13 mouse cellular contexts compared by ENCODE assay signal in the genomic region with DNA sequence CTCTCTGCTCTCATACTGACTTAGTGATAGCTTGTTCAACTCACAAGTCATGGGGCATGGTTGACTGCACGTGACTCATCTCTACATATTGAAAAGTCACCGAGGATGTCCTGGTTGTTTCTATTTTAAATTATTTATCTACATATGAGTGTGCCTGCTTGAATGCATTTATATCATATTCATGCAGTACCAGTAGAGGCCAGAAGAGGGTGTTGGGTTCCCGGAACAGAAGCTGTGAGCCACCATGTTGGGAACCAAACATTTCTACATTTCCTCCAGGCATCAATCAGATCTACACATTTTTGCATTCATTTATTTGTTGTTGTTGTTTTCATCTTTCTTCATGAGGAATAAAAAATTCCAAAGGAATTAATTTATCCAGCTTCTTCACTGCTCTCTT.
DNase-seq lines count a peak whose midpoint lies in the region; ATAC-seq and TF ChIP-seq lines count a peak whose summit lies in the region.
"Had no signal": no experiment of that assay in that cellular context is flagged by ENCODE, and none has a peak within 500 bp of the region (broad histone marks: within the 10 kb centered on the region; RNA-seq: fewer than 3 reads in every experiment).

No protein-coding gene starts in this region.

- H3K9me3 ChIP-seq in forebrain, postnatal 0 days (ENCODE audit: low read length) = no peaks in the 10 kb centered on the region
- H3K9me3 ChIP-seq in forebrain, embryonic 10.5 days = no peaks in the 10 kb centered on the region
- H3K9me3 ChIP-seq in liver, embryonic 14.5 days (ENCODE audit: control insufficient read depth, low read length) = no peaks in the 10 kb centered on the region
- no peaks in the 10 kb centered on the region for H3K9me3 ChIP-seq in liver, embryonic 12.5 days (replicated peaks)
- H3K9me3 ChIP-seq: heart, embryonic 13.5 days; hindbrain, embryonic 13.5 days; midbrain, embryonic 10.5 days had no signal

- 93% methylated on average over 3 of the region's 3 CpGs for WGBS in forebrain, postnatal 0 days
- 91% methylated on average over 3 of the region's 3 CpGs for WGBS in forebrain, embryonic 10.5 days
- 50% methylated on average over 3 of the region's 3 CpGs for WGBS in liver, embryonic 14.5 days (ENCODE audit: insufficient replicate concordance)
- WGBS in liver, embryonic 12.5 days (ENCODE audit: insufficient replicate concordance) = 63% methylated on average over 3 of the region's 3 CpGs

- no peak overlapping the region for H3K27ac ChIP-seq in forebrain, postnatal 0 days (ENCODE audit: low read depth, low read length)
- H3K27ac ChIP-seq in forebrain, embryonic 10.5 days = no peak overlapping the region
- no peak overlapping the region for H3K27ac ChIP-seq in liver, embryonic 14.5 days
- no peak overlapping the region for H3K27ac ChIP-seq in liver, embryonic 12.5 days
- H3K27ac ChIP-seq: heart, embryonic 13.5 days; hindbrain, embryonic 13.5 days; midbrain, embryonic 10.5 days had no signal

- DNase-seq in forebrain, postnatal 0 days = no peak
- no peak for DNase-seq in forebrain, embryonic 10.5 days (ENCODE audit: extremely low spot score, low spot score)
- no peak for DNase-seq in liver, embryonic 14.5 days (ENCODE audit: low read depth in 3 of 3, low spot score in 3 of 3)
- DNase-seq in NIH3T3 (ENCODE audit: low read depth) = peak; percentile 50
- peak; percentile 14 for DNase-seq in retina, embryonic 14.5 days (ENCODE audit: low spot score)
- DNase-seq in layer of hippocampus, adult 8-10 months (ENCODE audit: low spot score in 2 of 2) = no peak
- no peak for DNase-seq in heart, adult 18-20 months
- DNase-seq: cerebellum, adult 8-10 months; embryo, embryonic 11 days had no signal

- H3K9ac ChIP-seq in forebrain, postnatal 0 days = no peak overlapping the region
- no peak overlapping the region for H3K9ac ChIP-seq in liver, embryonic 14.5 days (replicated peaks)
- no peak overlapping the region for H3K9ac ChIP-seq in liver, embryonic 12.5 days
- H3K9ac ChIP-seq: heart, embryonic 13.5 days; hindbrain, embryonic 13.5 days had no signal

- H3K27me3 ChIP-seq in forebrain, postnatal 0 days (ENCODE audit: insufficient read depth, low read length) = no peaks in the 10 kb centered on the region
- H3K27me3 ChIP-seq in forebrain, embryonic 10.5 days (ENCODE audit: poor library complexity, severe bottlenecking) = no peaks in the 10 kb centered on the region
- H3K27me3 ChIP-seq in liver, embryonic 14.5 days (ENCODE audit: control insufficient read depth, insufficient read depth, low read length) = no peaks in the 10 kb centered on the region
- H3K27me3 ChIP-seq in liver, embryonic 12.5 days (replicated peaks) = no peaks in the 10 kb centered on the region
- H3K27me3 ChIP-seq: heart, embryonic 13.5 days; hindbrain, embryonic 13.5 days had no signal

- no peak for TF ChIP-seq EP300 in liver, embryonic 14.5 days (IDR thresholded peaks at IDR 0.05; ENCODE audit: low read depth)

- 0 out of 2 replicates have a peak, but pooled peaks have one; percentile 38 for TF ChIP-seq CTCF in forebrain, postnatal 0 days (IDR thresholded peaks at IDR 0.05; ENCODE audit: low read depth)
- TF ChIP-seq CTCF in liver, embryonic 14.5 days (IDR thresholded peaks at IDR 0.05; ENCODE audit: low read depth) = peak; percentile 43; the same call in 1 of the 2 replicates

- no peak overlapping the region for H3K4me2 ChIP-seq in forebrain, postnatal 0 days (ENCODE audit: low read depth)
- no peak overlapping the region for H3K4me2 ChIP-seq in liver, embryonic 14.5 days (ENCODE audit: low read depth)
- H3K4me2 ChIP-seq in liver, embryonic 12.5 days = no peak overlapping the region
- H3K4me2 ChIP-seq: heart, embryonic 13.5 days; hindbrain, embryonic 13.5 days had no signal

- no peak overlapping the region for H3K4me3 ChIP-seq in forebrain, postnatal 0 days (ENCODE audit: low read depth, low read length)
- H3K4me3 ChIP-seq in forebrain, embryonic 10.5 days = no peak overlapping the region
- no peak overlapping the region for H3K4me3 ChIP-seq in liver, embryonic 14.5 days (ENCODE audit: insufficient read depth in 1 of 2, low read depth in 2 of 2, low read length in 2 of 2)
- no peak overlapping the region for H3K4me3 ChIP-seq in liver, embryonic 12.5 days
- H3K4me3 ChIP-seq: heart, embryonic 13.5 days; hindbrain, embryonic 13.5 days; midbrain, embryonic 10.5 days had no signal

- H3K4me1 ChIP-seq in forebrain, postnatal 0 days (ENCODE audit: insufficient read depth) = no peaks in the 10 kb centered on the region
- H3K4me1 ChIP-seq in forebrain, embryonic 10.5 days = no peaks in the 10 kb centered on the region
- H3K4me1 ChIP-seq in liver, embryonic 14.5 days (replicated peaks; ENCODE audit: control insufficient read depth in 2 of 2, insufficient read depth in 2 of 2, low read length in 1 of 2) = peaks cover 0 to 6% of the 10 kb centered on the region in 2 experiments; a peak in 2 of 4 replicates
- peaks cover under 1% of the 10 kb centered on the region for H3K4me1 ChIP-seq in liver, embryonic 12.5 days
- H3K4me1 ChIP-seq: hindbrain, embryonic 13.5 days had no signal

- no peaks in the 10 kb centered on the region for H3K36me3 ChIP-seq in forebrain, postnatal 0 days (ENCODE audit: insufficient read depth)
- H3K36me3 ChIP-seq in forebrain, embryonic 10.5 days (replicated peaks) = no peaks in the 10 kb centered on the region
- no peaks in the 10 kb centered on the region for H3K36me3 ChIP-seq in liver, embryonic 14.5 days (replicated peaks; ENCODE audit: control insufficient read depth, insufficient read depth, low read depth)
- H3K36me3 ChIP-seq in liver, embryonic 12.5 days = no peaks in the 10 kb centered on the region
- H3K36me3 ChIP-seq: heart, embryonic 13.5 days; hindbrain, embryonic 13.5 days; midbrain, embryonic 10.5 days had no signal

- ATAC-seq in forebrain, postnatal 0 days = no peak
- no peak for ATAC-seq in liver, embryonic 14.5 days (ENCODE audit: insufficient read depth)
- no peak for ATAC-seq in liver, embryonic 12.5 days

Comparison
In these comparisons a context has a peak if more than half of its experiments do, and no peak if none do; other contexts are left out.
1. DNase-seq: peak in NIH3T3 (single experiment) and retina, embryonic 14.5 days (single experiment); none in forebrain, postnatal 0 days (single experiment), forebrain, embryonic 10.5 days (single experiment), liver, embryonic 14.5 days (0 of 3), layer of hippocampus, adult 8-10 months (0 of 2) and heart, adult 18-20 months (0 of 2).